Mouse (Mus musculus) frontal cortex, postnatal 10 days (tissue): Measurements from ENCODE around the gene Sik3.

Experiments
- DNase-seq, 2 experiments: peaks; one replicate each; pipeline ENCODE4 v3.0.0; 2022; ENCODE audit warnings: low spot score in 2 of 2, mixed read lengths in 1 of 2

Sik3 gene

DNA sequence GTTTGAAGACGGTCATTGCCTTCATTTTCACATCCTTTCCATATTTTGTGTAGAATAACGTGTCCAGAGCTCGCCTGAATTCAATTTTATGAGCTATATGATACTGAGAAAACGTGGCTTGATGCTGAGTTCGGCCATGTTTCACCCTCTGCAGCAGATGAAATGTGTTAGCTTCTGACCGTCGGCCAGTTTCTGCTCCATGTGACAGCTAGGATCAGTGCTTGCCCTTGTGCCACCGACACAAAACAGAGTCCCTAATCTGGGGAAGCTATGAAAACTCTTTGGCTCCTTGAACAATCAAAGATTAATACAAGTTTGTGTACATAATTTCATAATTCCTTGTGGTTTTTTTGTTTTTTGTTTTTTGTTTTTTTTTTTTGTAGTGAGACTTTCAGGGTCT lies 178.6 kb downstream of the Sik3 start:
- no peak for DNase-seq

DNA sequence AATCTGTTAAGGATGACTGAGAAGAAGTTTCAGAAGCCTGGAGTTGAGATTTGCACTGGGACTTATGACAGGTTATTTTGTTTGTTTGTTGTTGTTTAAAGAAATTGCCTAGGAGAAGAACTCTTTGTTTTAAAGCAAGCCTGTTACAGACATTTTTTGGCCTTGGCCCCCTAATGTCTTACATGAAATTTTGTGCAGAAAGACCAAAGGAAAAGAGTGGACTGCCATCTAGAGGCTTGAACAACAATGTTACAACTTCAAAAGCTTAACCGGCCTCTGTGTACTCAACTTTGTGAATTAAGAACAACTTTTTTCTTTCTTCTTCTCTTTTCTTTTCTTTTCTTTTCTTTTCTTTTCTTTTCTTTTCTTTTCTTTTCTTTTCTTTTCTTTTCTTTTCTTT lies 179.0 kb downstream of the Sik3 start:
- no peak for DNase-seq

DNA sequence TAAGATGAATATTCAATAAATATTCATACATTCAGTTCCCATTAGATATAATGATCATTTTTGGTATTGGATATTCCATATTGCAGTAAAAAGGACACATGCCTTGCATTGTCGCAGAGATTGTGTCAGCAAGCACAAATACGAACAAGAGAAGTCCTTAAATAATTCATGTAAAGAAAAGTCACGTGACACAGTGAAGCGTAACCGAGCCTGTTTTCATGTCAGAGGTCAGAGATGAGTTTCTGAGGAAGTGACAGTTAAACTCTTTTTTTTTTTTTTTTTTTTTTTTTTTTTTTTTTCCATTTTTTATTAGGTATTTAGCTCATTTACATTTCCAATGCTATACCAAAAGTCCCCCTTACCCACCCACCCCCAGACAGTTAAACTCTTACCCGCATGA lies 180.0 kb downstream of the Sik3 start:
- no peak for DNase-seq

DNA sequence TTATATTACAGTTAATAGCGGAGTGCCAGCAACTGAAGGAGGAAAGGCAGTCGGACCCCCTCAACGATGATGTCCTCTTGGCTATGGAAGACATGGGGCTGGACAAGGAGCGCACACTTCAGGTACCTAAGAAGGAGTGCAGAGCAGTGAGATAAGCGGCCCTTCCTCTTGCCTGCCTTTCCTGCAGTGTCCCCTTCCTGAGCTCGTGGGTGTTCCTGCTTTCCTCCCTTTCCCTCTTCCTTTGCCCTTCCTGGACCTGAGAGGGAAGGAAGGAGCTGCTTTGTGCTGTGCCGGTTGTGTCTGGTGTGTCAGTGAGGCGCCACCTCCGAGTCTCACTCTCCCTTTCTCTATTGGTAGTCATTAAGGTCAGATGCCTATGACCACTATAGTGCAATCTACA lies 182.2 kb downstream of the Sik3 start:
- no peak for DNase-seq

DNA sequence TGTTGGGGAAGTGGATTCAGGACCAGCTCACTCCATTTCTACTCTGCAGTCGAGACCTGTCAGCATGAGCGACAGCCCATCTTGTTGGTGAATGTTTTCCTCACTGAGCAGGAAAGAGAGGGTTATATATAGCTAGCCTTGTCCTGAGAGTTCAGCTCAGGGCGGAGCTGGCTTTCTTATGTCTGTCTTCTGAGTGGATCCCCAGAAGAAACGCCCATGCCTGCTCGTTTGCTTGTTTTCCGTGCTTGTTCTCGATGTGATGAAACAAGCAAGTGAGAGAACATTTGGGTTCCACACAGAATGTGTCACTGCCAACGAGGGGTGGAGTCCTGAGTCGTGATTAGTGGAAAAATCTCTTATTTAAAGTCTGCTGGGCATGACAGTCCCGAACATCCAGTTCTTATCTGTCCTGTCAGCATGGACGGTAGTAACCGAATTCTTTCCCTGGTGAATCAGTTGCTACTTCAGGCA lies 184.1 kb downstream of the Sik3 start:
- no peak for DNase-seq

DNA sequence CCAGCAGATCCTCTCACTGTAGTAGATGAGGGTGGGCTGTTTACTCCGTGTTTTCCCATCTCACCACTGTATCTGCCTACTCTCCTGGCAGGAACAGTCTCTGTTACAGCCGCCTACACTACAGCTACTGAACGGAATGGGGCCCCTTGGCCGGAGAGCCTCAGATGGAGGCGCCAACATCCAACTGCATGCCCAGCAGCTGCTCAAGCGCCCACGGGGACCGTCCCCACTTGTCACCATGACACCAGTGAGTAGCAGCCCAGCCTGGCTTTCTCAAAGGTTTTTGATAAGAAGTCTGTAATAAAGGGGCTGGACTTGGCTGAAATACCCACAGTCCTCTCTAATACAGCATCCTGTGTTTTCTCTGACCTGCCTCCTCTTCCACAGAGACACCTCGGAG lies 185.8 kb downstream of the Sik3 start:
- DNase-seq, result no peak

DNA sequence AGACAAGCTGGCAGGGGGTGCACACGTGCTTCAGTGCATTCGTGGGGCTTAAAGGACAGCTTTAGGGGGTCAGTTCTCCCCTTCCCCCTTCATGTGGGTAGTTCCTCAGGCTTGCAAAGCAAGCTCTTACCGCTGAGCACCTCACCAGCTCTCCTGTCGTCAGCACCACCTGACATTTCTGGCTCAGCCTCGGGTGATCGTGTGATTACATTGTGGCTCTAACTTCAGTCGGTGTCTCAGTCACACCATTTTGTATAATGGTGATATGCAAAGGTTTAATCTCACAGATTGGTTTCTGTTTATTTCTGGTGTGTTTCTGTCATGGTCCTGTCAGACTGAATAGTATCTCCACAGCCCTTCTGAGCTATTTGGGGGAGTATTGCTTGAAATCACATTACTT lies 186.3 kb downstream of the Sik3 start:
- no peak for DNase-seq

DNA sequence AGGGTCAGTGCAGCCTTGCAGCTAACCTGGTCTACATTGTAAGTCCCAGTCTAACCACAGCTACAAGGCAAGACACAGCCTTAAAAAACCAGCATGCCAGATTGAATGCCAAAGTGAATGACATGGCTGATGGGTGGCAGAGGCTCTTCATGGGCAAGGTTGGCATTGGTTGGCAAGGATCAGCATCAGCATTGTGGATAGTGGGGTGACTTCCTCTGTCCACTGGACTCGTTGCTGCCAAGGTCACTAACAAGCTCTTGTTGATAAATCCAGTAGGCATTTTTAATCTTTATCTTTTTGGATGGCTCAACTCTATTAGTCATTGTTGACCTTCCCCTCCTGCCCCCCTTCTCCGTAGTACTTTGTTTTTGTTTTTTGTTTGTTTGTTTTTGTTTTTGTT lies 187.0 kb downstream of the Sik3 start:
- DNase-seq, result no peak

DNA sequence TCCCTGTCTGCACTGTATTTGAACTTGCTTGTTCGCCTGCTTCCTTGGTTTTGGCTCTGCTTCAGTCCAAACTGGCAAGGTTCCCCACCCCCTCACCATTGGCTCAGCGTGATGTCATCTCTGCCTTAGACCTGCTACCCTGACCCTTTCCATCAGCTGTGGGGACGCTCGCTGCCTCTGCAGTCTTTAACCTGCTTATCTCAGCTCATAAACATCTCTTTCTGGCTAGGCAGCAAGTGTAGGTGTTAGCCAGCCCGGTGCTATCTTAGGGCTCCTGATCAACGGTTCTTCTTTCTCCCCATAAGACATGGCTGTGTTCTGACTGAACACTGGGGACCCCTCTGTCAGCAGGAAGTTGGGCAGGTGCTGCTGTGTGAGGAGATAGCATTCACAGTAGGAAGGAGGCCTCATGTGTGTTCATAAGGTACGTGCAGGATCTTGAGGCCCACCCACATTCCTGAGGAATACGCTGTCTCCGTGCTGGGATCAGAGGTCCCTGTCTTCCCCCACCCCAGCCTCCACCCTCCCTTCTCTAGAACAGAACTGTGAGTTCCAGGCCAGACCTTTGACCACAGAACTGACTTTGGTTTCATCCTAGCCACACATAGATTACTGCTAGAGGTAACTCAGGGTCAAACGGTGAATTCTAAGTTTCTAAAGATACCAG lies 194.3 kb downstream of the Sik3 start:
- DNase-seq, result no peak

DNA sequence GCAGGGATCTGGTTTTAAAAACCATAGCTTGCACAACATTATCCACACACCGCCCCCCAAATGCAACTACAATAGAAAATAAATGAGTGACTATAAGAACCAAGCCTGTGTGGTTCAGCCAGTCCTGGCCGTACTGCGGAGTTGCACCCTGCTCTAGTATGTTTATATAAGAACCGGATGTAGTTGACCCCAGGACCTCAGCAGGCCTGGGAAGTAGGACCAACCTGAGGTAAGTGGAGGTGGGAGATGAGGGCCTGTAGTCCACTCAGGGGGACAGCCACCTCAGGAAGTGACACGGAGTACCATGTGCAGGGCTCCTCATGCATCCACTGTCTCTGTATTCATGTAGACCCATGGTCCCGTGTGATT lies 194.9 kb downstream of the Sik3 start:
- DNase-seq, result no peak

DNA sequence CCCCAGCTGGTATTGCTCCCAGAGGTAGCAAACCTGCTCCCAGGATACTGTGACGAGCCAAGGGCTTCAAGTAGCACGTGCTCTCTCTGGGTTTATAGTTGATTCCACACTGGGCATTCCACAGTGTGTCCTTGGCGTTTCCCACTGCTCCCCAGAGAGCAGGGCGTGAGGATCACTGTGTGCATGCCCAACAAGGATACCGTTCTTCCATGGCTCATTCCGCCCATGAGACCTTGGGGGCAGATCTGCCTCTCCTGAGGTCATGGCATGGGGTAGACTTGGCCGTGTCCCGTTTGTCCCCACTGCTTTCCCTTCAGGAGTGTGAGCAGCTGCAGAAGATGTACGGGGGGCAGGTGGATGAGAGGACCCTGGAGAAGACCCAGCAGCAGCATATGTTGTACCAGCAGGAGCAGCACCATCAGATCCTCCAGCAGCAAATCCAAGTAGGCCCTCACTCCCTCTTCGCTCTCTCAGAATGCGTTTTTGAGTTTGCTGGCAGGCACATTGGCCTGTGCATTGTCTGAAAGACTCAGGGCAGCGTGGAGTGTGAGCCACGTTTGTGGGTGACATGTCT lies 195.9 kb downstream of the Sik3 start:
- DNase-seq, result no peak

DNA sequence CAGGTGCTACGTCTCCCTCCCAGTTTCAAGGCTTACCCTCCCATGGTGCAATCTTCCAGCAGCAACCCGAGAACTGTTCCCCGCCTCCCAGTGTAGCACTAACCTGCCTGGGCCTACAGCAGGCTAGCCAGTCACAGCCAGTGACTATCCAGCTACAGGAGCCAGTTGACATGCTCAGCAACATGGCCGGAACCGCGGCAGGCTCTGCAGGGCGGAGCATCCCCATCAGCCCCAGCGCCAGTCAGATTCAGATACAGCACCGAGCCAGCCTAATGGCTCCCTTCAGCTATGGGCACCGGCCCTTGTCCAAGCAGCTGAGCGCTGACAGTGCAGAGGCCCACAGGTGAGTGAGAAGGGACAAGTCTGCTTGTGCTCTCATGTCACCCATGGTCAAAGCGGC lies 197.9 kb downstream of the Sik3 start:
- DNase-seq, result no peak

DNA sequence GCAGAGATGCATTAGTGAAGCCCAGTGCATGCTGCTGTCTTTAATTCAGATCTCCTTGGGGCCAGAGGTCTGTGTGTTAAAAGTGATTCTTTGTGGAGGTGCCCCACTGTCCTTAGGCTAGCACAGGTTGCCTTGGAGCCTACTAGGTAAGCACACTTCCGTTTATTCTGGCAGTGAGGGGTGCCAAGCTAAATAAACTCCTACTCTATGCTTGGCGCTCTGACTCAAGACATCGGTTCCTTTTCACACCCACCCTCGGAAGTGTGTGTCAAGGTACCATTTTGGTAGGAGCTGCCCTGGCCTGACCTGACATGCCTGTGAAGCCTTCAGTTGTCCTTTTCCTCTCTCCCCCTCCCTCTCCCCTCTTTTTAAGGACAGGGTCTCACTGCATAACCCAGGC lies 201.7 kb downstream of the Sik3 start:
- no peak for DNase-seq

DNA sequence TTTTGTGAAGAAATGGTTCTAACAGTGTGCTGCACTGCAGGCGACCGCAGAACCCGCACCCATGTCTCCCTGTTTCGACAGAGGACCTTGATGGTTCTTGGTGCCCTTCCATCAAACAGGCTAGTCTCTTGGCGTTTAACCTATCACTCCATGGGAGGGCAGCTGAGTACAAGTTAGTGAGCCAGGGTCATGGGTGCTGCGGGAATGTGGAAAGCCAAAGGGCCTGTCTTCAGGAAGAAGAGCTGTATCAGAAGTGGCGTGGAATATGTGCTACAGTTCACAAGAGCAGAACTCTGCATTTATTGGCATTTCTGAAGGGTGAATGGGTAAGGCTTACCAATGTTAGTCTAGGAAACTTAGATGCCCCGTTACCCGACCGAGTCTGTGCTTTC lies 202.3 kb downstream of the Sik3 start:
- DNase-seq, result no peak

DNA sequence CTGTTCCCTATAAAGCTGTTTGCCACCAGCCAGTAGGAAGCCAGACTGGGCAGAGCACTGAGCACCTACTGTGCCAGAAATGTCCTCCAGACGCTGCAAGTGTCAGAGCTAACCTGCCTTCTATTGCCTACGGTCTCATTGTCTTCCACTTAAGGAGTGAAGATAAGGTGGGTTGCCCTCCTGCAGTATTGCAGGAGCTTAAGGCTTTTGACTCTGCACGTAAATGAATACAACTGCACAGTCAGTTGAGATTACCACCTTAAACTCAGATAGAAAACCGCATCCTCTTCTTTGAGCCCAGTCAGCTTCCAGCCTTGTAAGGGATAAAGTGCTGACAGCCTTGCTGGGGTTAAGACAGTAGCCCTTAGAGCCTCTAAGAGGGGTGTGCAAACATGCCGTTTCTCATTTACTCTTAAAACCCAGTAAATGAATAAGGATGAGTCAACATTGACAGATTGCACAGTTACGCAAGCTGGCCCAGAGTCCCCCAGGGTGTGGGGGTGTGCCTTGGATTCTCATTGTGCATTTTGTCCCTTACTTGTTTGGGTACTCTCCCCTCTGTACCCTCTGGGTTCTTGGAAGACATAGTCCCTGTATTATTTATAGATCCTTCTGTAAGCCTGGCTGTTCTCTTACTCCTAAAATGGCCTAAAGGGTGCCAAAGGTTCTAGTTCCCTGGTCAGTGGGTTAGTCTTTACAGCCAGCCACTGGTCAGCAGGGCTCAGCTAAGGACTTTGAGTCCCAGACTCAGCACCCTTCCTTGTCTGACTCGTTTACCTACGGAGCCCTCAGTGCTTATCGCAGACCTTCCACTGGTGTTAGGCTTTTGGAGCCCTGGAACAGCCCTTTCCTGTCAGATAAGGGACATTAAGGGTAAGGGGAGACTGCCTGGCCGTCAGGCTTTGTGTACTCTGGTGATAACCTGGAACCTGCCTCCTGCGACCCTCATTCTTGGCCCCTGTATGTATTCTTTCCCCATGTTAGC lies 203.0 kb downstream of the Sik3 start:
- DNase-seq, result no peak

DNA sequence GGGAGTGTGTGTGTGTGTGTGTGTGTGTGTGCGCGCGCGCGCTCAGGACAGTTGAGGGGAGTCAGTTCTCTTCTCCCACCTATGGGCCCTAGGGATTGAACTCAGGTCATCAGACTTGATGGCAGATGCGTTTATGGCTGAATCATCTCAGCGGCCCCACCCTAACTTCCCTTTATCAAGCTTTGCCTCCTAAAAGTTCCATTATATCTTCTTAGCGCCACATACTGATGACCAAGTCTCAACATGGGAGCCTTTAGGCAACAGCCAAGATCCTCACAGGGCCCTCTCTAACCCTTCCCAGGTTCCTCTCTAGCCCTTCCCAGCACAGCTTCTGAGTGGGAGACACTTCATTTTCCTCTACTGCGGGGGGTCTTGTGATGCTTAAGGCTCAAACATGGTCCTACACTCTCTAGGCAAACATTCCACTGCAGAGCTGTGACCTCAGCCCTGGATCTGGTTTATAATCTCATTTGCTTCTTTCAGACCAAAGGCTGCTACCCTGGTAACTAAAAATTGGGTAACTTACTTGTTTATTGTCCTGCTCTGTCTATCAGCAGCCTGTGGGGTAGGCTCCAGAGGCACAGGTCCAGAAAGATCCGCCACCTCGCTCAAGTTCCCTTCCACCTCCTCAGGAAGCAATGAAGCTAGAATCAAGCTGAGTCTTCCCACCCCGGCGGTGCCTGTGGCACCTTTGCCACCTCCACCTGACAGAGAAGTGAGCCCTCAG lies 204.3 kb downstream of the Sik3 start:
- DNase-seq, result no peak

DNA sequence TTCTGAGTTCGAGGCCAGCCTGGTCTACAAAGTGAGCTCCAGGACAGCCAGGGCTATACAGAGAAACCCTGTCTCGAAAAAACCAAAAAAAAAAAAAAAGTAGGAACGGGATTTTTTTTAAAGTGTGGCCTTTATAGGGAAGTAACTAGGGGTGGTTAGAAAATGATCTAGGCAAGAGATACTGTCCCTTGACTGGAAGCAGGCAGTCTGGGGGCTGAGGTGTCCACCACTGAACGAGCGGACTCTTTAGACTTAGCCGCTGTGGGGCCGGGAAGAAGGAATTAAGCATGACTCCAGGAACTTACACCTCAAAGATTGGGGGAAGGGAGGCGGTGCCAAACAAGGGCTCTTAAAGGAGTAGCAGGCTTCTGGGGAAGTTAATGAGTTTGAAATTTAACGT lies 205.6 kb downstream of the Sik3 start:
- DNase-seq, result no peak

DNA sequence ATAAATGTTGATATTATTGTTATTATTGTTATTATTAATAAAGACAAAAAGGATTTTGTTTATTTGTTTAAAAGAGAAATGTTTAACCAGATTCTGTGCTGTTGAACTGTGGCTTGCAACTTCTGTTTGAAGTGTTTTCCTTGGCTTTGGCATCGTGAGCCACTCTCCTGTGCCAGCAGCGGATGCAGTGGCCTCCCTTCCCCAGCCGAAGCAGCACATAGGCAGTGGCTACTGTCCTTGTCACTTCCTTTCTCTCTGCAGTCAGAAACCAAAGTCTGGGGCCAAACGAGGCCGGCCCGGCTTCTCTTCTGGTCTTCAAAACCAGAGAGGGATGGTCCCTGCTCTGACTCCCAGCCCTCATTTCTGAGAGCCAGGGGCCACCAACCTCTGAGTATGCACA lies 210.5 kb downstream of the Sik3 start:
- no peak for DNase-seq

DNA sequence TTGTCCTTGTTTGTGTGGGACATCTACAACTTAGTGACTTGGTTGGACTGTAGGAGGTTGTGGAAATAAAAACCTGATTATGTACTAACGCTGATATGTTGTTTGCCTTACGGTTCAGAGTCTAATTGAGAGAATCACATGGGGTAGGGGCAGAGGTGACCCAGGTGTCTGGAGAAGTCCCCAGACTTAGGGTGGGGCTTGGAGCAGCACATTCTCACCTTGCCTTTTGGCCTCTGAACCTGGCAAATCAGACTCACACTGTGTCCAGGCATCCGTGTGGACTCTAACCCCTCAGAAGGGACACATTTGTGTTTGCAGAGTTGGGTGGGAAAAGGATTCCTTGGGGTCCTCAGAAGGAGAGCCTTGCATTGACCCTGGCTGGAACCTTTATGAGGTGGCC lies 211.5 kb downstream of the Sik3 start:
- no peak for DNase-seq

DNA sequence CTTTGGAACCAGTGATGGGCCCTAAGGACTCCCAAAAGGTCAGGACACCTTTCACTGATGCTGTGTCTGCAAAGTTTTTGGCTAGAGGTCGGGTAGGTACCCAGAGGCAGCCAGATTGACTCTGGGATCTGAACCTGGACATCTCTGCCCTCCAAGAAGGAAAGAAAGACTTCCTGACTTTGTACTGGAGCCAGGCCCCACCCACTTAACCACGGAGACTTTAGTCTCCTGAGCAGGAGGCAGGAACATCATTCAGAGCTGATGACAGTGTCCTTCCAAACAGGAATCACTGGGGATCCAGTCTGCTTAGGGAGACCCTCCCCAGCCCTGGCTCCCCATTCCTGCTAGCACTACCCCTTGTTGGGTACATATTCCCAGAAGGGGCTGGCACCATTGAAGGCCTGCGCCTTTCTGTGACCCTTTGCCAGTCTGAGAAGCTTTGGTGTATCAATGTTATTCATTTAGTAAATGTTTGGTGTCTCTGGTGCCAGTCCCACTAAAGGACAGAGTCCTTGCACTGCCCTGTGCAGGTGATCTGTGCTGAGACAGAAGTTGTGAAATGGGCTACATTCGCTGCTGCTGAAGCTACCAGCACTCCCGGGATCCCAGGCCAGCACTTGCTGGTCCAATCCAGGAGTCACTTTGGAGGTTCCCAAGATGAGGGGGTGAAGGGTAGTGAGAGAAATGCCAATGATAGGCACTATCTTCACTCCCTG lies 212.5 kb downstream of the Sik3 start:
- DNase-seq, result no peak

DNA sequence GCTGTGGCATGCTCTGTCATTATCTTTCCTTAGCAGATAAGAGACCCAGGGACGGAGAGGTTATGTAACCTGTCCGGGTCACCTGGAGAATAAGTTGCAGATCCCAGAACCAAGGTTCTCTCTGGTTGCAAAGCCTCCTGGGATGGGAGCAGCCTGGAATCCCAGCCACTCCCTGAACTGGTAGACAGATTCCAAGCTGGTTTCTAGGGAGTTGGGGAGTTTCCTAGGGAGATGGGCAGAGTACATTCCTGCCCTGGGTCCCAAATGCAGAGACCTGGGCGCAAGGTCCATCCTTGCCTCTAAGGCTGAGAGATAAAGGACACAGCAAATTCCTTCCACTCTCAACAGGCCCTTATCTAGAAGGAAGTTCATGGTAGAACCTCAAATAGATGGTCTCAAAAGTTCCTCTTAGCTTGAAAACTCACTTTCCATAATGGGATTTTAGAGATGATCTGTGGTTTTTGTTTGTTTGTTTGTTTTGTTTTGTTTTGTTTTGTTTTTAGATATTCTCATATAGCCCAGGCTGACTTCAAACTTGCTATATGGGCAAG lies 214.5 kb downstream of the Sik3 start:
- DNase-seq, result no peak
